Mouse (Mus musculus): Measurements from ENCODE around the gene Car1.

DNA sequence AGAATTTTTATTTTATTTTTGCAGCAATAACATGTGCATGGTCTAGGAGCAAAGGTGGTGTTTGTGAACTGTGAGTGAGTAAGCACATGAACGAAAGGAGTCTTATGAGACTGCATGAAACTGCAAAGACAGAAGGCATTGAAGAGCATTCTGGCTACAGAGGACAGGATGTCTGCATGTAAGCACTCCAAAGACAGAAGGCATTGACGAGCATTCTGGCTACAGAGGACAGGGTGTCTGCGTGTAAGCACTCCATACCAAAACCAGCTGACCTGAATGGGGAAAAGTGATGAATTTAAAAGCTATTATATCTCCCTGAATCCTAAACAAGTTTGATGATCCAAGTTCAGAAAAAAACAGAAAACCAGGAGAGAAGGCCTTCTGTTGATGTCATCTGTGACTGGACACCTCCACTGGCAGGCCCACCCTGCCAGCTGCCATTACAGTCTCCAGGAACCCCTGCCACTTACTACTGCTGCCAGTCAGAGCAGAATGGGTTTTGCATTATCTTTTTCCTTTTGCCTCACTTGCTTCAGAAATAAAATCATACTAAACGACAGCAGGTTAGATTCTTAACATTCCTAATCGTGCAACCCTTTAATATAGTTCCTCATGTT lies 23.2 kb upstream of the Car1 start:
- no peak for TF ChIP-seq GATA1 (IDR thresholded peaks at IDR 0.05; ENCODE audit: low read length)
- no peak for TF ChIP-seq TAL1 (IDR thresholded peaks at IDR 0.05; ENCODE audit: low read length)
